Mouse (Mus musculus) left cerebral cortex, adult 11 months (tissue): ENCODE measurements at regions not wholly inside any gene's neighbourhood (a gene's known extent, or its start where the extent isn't known, plus 50 kb on each side); places are given as distances from the start of the nearest gene placed in this dataset.

Experiments
- DNase-seq: peaks from one replicate; pipeline ENCODE4 v3.0.0; 2022; ENCODE audit warnings: low spot score

GRCm38 (mm10) chr12:90946528-90946918, 208.3 kb upstream of the Dio2 start:
- DNase-seq, result no peak

DNA sequence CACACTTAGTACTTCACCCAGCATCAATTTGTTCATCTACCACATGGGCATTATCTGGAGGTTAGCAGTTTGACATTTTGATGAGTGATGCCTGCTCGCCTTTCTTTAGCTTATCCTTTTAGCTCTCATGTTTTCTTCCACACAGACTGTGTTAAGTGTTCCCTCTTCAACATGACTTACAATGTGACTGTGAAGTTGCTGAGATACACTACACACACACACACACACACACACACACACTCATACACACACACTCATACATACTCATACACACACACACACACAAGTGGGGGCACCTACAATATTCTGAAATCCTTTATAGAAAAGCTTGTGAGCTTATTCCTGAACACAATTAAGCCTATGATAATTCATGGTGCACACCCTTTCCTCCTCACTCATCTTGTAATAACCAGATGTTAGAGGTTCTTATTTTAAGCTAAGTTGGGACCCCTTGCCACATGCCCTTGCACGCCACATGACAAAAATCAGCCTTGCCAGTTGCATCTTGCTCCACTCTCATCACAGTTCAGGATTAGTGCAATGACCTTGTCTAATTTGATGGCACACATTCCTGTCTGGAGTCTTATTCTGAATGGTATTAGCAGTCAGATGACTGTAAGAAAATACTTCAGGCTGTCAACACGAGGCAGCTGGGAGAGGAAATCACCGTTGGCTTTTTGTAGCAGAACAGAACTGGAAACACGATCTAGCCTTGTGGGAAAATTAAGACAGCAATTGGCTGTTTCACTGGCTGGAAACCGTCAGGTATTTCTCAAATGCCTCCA, 207.7 kb upstream of the Dio2 start:
- DNase-seq, result no peak

DNA sequence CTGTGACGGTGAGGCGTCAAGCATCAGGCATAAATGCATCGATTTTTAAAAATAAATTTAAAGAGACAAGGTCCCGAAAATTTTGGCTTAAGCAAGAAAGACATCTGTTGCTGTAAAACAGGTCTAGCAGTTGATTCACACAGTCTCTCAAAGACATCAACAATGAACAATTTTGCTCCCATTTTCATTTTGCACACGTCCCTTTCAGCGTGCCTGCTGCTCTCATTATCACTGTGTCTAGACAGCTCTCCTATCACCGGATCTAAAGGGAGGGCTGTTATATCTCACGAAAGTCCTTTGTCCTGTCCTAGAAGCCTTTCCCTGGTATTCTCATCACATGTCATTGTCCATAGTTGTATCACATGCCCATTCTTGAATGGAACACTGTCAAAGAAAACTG, 194.4 kb upstream of the Dio2 start:
- DNase-seq, result no peak

GRCm38 (mm10) chr12:90932201-90932600, 194.0 kb upstream of the Dio2 start:
- DNase-seq, result no peak

DNA sequence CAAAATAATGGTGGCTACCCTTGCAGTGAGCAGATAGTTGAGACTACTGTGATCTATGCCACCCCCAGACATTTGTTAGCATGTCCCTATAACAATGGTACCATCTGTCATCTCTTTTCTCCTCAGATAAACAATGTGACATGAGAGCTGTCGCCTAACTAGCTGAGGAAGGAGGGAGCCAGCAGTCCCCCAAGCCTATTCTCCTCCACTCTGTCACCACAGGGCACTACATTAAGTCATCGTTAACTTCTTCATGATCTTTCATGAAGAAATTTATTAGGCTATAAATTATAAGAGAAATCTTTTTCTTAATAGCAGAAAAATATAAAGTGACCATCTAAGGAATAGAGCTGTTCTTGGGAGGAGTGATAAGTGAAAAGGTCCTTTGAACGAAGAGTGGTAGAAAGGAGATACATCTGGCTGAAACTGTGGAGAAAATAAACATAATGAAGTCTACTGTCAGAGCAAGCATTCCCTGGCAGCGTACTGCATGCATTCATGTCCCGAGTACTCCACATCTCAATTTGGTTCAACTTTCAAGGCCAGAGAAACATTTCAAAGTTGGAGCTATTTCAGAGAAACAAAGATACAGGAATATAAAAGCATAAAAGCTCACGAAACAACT, 192.0 kb upstream of the Dio2 start:
- no peak for DNase-seq

DNA sequence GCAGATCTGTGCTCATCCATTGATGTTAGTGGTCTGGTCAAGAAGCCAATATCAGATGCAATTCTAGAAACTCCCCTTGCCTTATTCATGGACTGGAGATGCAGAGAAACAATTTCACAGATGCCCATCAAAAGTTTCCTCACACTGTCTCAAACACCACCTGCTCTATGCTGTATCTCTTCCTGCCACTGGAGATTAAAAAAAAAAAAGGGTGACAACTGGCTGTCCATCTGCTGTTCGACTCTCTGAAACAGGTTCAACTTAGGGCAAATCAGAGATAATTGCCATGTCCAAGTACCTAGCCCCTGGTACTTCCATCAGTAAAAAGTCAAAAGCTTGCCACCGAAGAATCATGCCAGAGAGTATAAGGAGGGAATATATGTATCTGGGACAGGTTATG, 185.4 kb upstream of the Dio2 start:
- no peak for DNase-seq

DNA sequence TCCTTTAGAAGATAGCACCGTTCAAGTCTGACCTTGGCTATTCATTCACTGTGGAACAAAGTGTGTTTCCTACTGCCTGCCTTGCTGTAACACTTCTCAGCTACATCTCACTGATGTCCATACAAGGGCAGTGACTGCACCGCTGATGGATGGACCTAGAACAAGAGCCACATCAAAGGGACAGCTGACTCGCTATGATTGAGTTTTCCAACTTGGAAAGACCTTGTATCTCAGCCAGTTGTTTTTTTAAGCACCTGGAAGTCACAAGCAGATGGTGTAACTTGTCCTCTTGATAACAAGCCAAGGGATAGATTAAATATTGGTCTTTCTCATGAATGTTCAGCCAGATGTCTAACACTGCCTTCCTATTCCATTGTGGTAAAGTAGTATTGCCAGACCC, 184.9 kb upstream of the Dio2 start:
- no peak for DNase-seq

GRCm38 (mm10) chr12:90921227-90921626, 183.0 kb upstream of the Dio2 start:
- DNase-seq, result no peak

GRCm38 (mm10) chr12:90915929-90916713, 177.9 kb upstream of the Dio2 start:
- DNase-seq, result peak; percentile 28

DNA sequence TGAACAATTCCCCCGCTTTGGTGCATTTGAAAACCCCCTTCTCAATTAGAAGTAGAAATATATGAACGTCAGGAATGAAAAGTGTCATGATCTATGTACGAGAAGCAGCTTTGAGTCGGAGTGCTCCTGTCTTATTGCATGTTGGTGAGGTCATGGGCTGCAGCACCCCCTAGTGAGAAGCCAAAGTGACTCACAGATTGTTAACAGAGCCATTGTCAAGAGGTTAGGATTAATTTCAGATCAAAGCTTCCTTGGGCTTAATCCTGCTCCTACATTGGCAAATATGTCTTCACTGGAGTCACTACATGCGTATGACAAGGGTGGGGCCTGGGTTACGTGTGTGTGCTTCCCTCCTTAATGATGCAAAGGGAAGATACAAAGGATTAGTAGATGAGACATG, 165.8 kb upstream of the Dio2 start:
- peak; percentile 4 for DNase-seq

DNA sequence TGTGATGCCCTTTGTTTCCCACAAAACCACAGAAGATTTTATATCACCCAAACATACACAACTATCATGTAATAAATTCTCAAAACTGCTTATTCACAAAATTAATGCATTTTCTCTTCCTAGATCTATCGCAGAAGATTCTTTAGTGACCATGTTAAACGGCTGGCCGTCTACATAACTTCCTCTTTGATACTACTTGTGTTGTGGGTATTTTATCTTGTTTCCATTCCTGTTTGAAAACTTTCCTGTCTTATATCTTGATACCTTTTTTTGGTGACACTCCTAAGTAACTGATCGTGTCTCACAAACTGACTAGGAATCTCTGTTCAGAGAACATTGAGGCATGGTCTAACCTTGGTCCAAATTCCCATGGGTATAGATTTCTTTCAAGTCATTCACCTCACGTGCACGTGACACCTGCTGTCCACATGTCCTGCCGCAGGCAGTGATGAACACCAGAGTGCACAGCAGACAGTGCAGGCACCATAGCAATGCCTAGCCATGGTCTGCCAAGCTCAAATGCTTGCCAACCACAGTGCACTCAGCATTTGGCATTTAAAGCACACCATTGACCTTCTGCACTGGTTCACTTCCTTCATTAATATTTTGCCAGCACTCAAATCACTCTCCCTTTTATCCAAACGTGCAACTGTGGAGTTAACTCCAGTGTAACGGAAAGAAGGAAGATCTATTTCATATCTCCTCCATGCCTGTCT, 155.6 kb upstream of the Dio2 start:
- DNase-seq, result no peak

DNA sequence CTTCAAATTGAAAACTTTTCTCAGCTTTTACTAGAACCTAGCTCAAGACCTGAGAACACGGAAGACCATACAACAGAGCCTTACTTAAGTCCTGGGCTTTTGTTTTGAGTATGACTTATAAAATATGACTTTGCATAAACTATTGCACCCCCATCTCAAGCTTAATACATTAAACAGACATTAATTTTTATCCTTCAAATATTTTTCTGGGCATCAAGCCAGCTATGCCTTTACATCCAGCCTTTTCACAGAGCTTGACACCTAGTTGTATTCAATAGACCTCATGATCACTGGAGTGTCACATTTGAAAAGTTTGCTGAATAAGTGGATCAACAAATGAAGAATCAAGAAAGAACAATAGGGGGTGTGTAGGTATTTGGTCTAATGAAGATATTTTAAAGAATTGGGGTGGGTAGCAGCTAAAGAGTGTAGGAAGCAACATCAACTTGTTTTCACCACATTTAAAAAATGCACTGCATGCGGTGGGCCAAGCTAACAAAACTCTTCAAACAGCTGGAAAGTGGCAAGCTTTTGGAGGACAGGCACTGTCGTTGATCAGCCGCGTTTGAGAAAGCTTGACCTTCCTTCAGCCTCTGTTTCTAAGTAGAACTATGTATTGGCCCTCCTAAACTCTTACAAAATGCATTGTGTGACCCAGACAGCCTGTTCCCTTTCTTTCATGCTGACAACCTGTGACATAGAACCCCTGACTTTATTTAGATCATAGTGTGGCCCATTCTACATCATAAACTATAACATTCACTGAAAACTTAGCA, 138.2 kb upstream of the Dio2 start:
- DNase-seq, result no peak

DNA sequence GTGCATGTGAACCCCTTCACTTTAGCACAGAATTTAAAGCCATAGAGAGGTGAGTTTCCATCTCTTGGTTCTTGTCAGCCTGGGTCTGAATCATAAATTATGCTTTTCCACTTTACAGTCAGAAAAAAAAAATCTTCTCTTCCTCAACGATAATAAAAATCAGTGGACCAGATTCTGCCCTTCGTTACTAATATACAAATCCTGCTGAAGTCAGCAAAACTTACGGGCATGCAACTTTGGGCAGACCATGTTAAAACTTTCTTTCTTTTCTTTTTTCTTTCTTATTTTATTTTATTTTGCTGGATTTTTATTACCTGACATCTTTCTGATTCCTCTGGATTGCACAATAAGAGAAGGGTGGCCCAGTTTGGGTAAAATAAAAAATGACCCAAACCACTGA, 136.6 kb upstream of the Dio2 start:
- no peak for DNase-seq

- DNase-seq, result no peak
Measured at GRCm38 (mm10) chr12:90873959-90874358, 135.7 kb upstream of the Dio2 start.

DNA sequence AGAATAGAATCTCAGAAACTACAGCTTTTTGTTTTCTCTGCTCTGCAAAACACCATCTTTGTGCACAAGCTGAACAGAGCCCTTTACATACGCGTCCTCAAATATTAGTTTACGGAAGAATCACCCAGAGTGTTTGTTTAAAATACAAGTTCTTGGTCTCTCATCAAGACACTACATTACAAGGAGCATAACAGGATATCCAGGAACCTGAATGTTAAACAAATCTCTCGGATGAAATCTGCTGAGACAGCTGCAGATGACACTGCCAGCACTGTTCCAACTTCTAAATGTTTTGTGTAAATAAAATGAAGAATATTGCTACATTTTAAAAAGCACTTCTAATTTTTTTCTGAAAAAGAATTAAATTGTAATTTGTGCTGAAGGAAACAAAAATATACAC, 128.4 kb upstream of the Dio2 start:
- DNase-seq, result no peak

GRCm38 (mm10) chr12:90862632-90863031, 124.4 kb upstream of the Dio2 start:
- DNase-seq, result no peak

DNA sequence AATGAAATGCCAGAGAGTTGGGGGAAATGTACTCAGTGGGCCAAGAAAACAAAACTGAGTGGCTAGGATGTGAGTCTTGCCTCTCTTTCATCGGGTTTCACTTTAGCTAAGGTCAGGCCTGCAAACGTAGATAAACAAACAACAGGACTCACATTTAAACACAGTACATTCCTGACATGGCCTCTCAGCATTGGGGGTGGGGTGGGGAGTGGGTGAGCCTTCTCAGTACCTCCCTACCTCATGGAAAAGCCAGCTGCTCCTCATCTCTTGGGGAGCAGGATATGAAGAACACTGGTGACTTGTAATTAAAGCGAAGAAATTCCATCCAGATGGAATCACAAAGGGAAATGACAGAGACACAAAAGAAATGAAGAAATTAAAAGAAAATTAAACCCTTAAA, 119.5 kb upstream of the Dio2 start:
- DNase-seq, result no peak

DNA sequence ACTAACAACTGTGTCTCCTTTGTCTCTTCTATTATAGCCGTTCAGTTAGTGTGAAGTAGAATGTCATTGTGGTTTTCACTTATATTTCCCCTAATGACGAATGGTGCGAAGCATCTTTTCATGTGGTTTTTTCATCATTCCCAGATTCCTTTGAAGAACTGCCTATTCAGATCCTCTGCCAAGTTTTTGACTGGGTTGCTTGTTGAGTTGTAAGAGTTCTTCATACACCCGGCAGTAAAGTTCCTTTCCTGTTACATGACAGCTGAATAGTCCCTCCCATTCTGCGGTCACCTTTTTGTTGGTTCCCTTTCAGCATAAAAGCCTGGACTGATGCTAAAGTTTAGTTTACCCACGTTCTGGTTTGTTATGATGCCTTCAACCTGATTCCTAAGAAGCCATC, 72.4 kb upstream of the Dio2 start:
- no peak for DNase-seq

DNA sequence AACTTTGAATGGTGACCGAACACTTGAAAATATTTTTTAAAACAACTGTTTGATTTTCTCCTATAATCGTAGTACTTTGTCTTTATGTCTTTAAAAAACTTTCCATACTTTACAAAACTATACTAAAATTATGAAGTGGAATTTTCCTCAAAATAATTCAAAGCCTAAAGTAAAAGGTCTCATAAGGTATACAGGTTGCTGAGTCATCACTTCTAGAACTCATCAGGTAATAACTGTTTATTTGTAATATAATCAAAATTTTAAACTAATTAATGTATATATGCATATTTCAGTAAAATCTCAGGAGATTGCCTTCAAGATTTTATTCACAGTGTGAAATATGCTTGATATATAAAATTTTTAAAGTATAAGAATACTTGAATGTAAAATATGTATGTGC, 52.3 kb upstream of the Dio2 start:
- no peak for DNase-seq
